Mouse (Mus musculus) 416B (cell line): ENCODE measurements around the gene Polr2i.
A peak's percentile ranks its signal among the peaks of the same experiment; 100 is the strongest.
"Not testable (repeated sequence)": the region's sequence is repeated elsewhere in the genome, so short reads cannot be mapped to it uniquely, and the experiment has no call there.

ENCODE experiments used
- DNase-seq: peaks from one replicate; pipeline ENCODE4 v3.0.0; 2011; ENCODE audit warnings: low read depth

The Polr2i gene

DNA sequence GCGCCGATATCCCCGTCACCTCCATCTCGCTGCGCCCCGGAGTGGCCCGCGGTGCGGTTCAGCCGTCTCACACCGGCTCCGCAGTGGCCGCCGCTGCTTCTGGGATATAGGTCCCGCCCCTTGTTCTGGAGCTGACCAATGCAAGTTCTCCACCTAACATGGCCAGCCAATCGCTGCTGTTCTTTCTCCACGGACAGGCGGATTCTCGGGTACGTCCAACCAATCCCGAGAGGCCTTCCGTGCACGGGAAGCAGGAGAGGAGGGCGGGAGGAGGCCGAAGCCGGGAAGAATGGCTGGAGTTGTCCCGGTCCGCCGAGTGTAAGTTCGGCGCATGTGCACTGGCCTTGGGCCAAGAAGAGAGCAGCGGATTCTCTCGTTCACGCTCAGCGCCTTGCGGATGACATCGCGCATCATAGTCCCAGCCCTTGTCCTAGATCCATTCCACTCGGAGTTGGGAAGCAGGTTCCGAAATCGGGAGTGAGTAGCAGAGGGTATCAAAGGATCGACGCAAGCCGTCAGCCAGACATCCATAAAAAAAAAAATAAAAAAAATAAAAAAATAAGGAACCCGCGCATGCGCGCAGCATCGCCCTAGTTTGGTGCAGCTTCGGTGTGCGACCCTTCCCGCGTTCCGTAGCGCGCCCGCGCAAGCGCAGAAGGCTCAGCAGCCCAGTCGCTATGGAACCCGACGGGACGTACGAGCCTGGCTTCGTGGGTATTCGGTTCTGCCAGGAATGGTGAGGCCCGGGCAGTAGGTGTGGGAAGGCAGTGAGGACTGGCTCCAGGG, at the start of gene Polr2i, which contains the start of gene Tbcb:
Polr2i (plus strand) TSS at position 280 of the 786 bp plus-strand sequence.
Tbcb (minus strand) TSS at position 604 of the 786 bp plus-strand sequence.
- DNase-seq, result peak; percentile 99

DNA sequence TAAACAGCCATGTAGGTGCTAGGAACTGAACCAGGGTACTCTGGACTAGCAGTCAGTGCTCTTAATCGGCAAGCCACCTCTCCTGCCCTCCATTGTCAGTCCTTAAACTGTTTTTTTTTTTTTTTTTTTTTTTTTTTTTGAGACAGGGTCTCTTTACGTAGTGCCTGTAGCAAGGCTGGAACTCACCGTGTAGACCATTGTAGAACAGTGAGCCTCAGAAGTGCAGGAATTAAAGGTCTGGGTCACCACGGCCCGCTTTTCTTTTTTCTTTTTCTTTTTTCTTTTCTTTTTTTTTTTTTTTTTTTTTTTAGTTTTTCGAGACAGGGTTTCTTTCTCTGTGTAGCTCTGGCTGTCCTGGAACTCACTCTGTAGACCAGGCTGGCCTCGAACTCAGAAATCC, 48.6 kb upstream of the Polr2i start:
- not testable (repeated sequence) for DNase-seq

DNA sequence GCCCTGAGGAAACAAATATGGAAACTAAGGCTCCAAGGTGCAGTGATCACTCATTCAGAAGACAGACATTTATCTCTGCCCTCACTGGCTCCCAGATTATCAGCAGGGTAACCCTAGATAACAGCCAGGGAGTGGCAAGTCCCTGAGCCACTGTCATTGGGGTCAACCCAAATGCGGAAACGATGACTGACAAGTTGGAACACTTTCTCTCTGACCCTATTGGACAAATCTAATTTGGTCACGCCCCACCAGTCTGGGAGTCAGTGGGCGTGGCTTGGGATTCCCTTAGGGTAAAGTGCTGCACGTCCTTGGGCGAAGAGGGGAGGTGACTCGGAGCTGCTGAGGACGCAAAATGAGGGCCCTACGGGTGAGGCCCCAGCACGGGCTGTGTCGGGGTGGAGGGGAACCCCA, 47.9 kb upstream of the Polr2i start, which contains the start of gene Cox7a1:
Cox7a1 (plus strand) TSS at position 266 of the 411 bp plus-strand sequence.
- DNase-seq, result peak; percentile 98

DNA sequence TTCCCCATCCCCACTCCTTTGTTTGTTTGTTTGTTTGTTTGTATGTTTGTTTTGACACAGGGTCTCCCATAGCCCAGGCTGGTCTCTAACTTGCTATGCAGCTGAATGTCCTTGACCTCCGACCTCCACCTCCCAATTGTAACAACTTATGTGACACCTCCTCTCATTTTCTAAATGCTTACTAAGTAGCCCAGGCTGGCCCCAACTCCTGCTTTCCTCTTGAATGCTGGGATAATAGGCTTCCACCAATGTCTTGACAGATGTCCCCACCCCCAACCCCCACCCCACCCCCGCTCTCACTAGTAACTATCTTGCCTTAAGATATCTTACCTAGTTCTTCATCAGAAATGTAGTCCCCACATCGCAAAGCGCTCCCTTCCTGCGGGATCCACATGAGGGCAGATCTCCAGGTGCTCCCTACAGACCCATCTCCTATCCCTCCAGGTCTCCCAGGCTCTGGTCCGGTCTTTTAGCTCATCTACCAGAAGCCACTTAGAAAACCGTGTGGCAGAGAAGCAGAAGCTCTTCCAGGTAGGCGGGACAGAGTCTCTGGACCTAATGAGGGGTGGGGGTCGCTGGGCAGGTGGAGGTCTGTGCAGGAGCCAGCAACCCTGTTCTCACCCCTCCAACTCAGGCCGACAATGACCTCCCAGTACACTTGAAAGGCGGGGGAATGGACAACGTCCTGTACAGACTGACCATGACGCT, 47.0 kb upstream of the Polr2i start:
- DNase-seq, result no peak

DNA sequence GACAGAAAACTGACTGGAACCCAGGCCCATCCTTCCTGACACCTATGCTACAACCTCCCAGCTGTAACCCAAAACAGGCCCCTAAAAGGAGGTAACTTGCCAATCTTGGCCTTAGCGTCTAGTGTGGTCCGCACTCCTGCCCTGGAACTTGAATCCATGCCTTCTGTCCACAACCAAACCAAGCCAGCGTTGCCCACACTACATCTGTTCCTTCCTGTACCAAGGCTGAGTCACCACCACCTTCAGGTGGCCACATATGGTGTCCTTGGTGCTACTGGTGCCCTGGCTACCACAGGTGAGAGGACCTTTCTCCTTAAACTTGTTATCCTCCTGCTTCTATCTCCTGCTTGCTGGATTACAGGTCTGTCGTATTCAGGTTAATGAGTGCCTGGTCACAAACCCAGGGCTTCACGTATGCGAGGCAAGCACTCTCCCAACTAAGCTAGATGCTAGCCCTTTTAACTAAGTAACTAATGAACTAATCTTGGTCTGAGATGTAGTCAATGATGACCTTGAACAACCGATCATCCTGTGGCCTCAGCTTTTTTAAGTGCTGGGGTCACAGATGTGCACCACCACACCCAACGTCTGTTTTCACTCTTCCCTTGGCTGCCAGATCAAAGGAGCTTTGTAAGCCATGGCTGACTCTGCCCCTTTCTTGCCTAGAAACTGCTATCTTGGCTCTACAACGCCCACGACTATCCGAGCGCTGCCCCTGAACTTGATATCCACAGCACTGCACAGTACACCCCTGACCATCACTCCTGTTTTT, 43.2 kb upstream of the Polr2i start:
- no peak for DNase-seq

DNA sequence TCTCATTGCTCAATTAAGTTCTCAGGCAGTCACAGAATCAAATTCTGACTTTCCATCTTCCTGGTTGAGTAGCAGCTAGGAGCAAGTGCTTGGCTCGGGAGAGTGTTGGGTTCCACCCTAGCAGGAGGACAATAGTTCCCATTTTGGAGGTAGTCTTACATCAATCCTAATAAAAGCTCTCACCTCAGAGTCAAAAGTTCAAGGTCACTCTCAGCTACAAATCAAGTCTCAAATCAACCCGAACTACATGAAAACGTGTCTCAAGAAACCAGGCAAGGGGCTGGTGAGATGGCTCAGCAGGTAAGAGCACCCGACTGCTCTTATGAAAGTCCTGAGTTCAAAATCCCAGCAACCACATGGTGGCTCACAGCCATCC, 42.6 kb upstream of the Polr2i start:
- no peak for DNase-seq

DNA sequence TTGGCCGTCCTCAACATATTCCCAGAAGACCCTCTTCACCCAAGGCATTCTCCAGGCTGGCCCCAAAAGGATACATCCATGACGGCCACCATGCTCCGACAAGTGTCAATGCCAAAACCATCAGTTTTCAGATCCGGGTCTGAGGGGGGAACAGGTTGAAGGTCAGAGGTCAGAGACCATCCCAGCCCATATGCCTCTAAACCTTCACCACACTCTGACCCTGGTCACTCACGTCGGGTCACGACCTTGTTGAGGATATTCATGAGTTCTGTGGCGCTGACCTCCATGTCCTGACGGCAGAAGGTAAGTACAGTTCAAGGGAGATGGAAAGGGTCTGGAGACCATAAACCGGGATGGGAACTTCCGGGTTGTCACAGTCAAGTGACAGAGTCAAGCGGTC, 39.7 kb upstream of the Polr2i start:
- no peak for DNase-seq

DNA sequence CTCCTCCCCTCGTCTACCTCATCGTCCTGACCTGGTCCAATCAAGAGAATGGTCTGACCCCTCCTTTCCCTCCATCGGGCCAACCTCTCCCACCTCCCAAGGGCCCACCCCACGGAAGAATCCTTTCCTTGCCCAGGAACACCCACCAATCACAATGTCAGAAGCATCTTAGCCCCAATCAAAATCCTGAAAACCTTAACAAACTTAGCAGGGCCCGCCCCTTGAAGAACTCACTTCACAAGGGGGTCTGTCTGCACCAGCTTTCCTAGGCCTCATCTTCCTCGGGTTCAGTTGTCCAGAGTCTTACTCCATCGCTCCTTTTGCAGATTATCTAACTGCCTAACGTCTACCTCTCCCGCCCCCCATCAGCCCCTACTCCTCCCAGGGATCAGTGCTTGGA, 38.7 kb upstream of the Polr2i start:
- no peak for DNase-seq

DNA sequence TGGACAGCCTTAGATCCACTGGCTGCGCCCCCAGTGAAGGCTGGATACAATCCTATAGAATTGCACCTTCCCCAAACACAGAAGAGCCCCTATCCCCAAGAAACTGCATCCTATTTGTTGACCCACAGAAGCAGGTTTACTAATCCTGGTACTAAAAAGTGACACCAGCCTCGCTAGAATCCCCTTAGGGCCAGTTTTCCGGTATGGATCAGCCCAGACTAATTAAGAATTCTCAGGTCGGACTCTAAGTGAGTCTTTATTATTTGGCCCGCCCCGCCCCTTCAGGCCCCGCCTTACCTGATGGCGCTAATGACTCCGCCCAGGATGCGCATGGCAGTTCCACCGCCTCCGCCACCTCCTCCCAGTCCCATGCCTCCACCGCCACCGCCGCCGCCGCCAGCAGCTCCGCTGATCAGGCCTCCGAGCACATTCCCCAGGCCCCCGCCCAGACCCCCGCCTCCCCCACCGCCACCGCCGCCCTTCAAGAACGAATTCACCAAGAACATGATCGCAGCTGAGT, 38.1 kb upstream of the Polr2i start:
- DNase-seq, result peak; percentile 89

DNA sequence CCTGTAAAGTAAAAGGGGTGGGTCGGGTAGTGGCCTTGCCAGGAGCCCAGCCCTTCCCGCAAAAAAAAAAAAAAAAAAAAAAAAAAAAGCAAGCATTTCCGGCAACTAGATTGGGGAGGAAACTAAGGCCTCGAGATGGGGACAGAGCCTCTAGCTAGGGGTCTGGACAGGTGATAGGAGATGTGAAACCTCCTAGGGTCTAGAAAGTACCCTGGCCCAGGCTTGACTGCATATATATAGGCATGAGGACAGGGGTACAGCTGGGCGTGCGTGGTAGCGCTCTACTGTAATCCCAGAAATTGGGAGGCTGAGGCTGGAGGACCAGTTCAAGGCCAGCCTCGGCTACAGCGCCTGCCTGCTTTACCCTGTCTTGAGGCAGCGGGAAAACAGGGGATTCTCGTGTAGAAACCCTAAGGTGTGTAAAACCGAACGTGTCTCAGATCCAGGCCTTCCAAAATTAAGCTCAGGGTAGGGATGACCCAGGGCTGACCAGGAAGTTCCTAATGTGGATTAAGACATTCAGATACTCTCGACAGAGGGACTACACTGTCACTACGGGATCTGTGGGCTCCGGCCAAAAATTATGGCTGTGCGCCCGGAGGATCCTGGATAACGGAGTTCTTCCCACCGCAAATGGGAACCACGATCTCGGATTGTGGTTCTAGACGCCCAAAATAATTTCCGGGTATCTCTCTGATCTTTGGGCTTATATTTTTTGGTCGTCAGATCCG, 37.5 kb upstream of the Polr2i start:
- DNase-seq, result peak; percentile 77

DNA sequence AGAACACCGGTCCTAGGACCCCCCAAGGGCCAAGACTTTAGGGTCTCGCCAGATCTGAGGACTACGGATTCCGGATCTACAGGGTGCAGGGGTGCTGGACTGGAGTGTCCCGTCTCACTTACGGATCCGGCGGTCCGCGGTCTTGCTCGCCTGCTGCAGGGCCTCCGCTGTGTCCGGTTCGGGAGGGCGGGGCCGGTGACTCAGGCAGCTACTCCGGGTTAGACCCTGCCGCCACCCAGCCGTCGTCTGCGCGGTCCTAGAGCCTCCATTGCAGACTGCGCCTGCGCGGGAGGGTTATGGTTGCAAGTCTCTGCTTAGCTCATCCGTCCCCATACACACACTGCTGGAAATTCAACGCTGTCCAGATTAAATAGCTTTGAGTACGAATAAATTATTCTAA, 36.9 kb upstream of the Polr2i start:
- peak; percentile 97 for DNase-seq

DNA sequence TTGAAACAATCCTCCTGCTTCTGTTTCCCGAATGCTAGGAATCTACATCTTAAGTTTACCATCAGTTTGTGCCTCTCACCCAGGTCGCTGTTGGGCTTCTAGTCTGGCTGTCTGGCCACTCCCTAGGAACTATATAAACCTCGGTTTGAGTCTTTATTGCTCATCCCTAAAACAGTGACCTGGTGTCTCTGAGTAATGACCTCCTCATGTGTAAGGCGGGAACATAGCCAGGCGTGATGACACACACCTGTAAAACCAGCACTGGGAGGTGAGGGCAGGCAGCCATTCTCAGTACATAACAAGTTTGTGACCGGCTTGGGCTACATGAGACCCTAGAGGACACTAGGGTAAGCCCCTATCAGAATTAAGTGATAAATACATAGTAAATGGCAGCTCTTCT, 36.3 kb upstream of the Polr2i start:
- no peak for DNase-seq

DNA sequence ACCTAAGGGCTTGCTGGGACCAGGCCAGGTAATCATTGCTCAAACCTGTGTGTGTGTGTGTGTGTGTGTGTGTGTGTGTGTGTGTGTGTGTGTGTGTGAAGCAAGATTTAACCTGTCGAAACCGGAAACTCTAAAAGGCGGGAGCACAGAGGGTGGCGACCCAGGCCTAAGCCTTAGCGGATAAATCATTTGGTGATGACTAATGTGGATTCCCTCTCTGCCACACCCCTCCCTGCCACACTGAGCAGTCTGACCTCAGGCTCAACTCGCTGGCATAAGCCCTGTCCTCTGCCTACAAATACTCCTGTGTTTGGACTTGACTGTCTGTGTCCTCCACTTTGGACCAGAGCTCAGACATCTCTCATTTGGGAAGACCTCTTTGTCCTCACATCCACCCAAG, 35.6 kb upstream of the Polr2i start:
- DNase-seq, result peak; percentile 93

DNA sequence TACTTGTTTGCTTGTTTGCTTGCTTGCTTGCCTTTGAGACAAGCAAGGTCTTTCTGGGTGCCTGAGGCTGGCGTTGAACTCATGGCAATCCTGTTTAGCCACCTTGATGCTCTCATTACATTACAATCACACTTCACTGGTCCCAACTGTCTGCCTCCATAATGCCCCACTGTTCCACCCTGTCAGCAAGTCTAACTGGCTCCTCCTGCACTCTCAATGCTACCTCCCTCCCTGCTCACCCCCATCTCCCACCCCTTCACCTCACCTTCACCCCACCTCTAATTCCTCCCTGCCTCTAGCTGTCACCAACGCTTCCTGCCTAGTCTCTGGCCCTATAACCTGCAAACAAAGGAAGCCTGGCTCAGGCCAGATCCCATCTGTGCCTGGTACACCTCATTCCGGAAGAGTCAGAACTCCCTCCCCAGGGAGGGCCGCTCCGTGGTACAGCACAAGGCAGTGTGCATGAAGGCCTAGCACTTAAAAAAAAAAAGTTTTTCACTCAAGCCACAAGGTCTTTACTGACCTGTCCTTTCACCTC, 34.1 kb upstream of the Polr2i start:
- peak; percentile 69 for DNase-seq

DNA sequence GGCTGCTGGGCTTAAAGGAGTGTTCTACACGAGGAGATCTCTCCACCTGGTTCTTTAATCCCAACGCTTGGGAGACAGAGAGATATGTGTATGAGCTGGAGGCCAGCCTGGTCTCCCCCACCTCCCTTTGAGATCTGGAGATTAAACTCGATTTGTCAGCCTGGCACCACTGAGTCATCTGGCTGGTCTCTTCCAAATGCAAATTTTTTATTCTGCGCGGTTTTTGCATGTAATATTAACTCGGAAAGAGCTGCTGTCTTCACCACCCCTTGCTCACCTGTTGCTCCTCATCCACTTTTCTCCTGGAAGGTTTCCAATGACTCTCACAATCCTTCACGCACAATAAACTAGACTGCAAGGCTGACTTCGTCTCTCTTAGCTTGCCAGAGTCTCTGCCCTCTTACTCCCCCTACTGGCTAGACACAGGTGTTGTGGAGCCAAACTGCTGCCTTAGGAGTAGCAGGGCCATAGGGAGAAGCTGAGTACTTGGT, 33.2 kb upstream of the Polr2i start, which contains the start of gene Capns1:
Capns1 (minus strand) TSS at position 331 of the 491 bp plus-strand sequence.
- DNase-seq, result peak; percentile 92

DNA sequence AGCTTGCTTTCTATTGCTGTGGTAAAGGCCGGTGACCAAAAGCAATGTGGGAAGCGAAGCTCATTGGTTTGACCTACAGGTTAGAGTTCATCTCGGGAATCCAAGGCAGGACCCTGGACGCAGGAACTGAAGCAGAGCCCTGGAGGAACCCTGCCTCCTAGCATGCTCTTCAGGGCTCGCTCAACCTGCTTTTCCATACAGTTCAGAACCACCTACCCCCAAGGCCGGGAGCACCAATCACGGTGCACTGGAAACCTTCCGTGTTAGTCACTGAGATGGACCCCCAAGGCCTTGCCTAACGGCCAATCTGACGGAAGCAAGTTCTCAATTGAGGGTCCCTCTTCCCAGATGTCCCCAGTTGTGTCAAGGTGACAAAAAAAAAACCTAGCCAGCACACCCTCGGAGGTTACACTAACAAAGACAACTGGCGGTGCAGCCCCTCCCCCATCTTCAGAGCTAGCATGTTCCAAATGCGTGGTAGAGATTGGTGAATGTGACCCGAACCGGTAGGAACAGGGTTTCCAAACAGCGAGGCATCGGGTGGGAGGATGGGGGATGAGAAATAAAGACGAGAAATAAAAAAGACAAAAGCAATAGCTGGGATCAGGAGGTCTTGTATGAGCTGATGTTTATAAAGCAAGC, 32.1 kb upstream of the Polr2i start:
- no peak for DNase-seq

DNA sequence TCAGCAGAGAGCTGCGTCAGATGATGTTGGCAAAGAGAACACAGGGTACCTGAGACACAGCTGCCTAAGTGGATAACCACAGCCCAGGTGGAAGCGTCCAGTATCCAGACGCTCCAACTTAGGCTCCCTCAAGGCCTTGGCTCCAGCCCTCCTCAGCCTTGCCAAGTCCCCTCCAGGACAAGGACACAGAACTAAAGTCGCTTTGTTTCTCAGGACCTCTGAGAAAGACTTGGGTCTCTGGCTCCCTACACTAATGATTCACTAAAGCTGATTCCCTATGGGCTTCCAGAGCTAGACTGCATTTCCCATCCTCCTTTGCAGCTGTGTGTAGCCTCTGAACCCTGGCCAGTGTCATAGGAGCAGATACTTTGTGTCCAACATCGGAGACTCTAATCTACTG, 31.5 kb upstream of the Polr2i start:
- no peak for DNase-seq

DNA sequence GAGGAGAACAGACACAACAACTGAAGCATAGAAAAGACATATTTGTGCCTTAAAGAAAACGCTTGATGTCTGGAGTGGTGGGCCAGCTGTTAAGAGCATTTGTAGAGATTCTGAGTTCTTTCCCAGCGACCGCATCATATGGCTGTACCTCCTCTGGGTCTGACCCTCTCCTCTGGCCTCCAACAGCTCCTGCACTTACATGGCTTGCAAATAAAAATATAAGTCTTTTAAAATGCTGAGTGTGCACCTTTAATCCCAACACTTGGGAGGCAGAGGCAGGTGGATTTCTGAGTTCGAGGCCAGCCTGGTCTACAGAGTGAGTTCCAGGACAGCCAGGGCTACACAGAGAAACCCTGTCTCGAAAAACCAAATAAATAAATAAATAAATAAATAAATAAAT, 31.1 kb upstream of the Polr2i start:
- DNase-seq, result not testable (repeated sequence)

DNA sequence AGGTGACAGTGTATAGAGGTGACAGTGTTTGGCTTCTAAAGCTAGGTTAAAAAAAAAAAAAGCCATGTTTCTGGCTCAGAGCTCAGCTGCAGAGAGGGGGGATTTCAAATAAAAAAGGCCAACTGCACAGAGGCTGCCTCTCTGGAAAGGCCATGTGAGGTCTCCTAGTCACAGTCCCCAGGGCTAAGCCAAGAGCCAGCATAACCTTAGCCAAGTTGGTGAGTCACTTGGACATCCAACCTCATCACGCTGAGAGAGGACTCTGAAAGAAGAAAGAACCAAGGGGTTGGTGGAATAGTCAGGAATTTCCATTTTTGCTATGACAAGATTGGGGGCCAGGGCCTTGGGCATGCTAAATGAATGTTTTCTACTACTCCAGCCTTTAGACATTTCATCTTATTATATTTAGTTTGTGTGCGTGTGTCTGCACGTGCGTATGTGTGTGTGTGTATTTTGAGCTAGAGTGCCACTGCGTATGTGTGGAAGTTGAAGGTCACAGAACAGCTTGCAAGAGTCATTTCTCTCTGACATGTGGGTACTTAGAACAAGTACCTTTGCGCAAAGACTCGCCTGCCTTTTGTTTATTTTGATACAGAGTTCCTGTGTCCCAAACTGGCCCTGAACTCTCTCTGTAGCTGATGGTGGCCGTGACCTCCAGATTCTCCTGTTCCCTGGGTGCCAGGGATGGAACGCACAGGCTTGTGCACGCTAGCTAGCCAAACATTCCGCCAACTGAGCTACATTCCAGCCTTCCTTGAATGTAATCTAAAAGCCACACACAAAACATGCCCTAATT, 28.7 kb upstream of the Polr2i start:
- DNase-seq, result no peak

DNA sequence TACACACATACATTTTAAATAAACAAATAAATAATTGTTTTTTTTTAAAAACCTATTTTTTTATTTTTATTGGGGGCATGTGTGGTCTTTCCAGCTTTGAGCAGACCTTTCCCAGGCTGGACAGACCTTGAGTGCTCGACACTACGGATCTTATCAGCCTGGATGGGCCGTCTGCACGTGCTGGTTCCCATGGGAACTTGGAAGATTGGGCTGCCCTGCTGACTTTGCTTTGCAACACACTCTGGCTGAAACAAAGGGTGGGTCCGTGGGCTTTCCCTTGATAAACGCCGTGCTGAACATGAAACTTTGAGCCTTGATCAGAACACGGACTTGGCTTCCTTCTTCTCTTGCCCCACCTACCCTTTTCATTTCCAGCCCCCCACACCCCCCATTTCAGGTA, 27.4 kb upstream of the Polr2i start:
- no peak for DNase-seq
